Mouse (Mus musculus): Measurements from ENCODE around the gene H2al1b.

DNA sequence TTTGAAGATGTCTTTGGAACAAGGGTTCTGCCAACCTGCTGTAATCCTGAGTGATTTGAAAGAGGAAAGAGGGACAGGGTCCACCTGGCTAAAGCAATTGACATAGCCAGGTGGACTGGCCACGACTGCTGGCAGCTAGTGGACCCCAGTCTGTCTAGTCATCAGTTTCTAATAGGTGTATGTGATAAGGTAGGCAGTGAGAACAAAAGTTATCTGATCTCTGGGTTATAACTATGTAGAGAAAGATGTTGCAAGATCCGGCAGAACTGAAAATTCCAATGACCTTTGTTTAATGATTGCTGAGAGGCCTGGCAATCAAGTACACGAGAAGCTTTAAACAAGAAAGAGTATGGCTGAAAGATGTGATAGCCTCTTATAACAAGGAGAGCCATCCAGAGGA, 29.0 kb upstream of the H2al1b start:
- no peak for TF ChIP-seq EP300 (optimal IDR thresholded peaks at IDR 0.05)
- TF ChIP-seq CTCF (IDR thresholded peaks at IDR 0.05; ENCODE audit: low read depth): no peak
